Mouse (Mus musculus) kidney, postnatal 10 days (tissue): ENCODE data around the gene Ubc.
A peak's percentile ranks its signal among the peaks of the same experiment; 100 is the strongest.

Source experiments
- DNase-seq: peaks from one replicate; pipeline ENCODE4 v3.0.0; 2021; ENCODE audit warnings: mixed read lengths

Gene Ubc

DNA sequence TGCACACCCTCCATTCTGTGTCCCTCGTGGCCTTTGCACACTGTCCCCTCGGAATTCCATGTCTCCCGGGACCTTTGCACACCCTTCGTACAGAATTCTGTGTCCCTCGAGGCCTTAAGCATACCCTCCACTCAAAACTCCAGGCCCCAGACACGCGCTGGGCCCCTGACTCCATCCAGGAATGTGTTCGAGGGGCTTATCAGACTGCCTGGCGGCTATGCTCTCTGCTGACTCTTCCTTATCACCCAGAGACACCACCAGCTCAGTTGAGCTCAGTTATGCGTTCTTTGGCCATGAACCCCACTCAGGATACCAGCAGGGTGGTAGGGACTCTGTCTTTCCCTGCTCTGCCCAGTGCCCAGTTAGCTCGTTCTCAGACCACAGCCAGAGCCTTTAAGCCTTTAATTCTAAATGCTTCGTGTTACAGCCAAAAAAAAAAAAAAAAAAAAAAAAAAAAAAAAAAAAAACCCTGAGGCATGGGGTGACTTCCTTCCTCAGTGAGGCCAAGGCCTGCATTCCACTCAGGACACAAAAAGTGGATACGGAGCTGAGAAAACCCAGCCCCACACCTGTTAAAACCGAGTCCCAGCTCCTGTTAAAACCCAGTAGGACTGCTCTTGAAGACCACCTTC, 48.4 kb downstream of the Ubc start:
- no peak for DNase-seq

DNA sequence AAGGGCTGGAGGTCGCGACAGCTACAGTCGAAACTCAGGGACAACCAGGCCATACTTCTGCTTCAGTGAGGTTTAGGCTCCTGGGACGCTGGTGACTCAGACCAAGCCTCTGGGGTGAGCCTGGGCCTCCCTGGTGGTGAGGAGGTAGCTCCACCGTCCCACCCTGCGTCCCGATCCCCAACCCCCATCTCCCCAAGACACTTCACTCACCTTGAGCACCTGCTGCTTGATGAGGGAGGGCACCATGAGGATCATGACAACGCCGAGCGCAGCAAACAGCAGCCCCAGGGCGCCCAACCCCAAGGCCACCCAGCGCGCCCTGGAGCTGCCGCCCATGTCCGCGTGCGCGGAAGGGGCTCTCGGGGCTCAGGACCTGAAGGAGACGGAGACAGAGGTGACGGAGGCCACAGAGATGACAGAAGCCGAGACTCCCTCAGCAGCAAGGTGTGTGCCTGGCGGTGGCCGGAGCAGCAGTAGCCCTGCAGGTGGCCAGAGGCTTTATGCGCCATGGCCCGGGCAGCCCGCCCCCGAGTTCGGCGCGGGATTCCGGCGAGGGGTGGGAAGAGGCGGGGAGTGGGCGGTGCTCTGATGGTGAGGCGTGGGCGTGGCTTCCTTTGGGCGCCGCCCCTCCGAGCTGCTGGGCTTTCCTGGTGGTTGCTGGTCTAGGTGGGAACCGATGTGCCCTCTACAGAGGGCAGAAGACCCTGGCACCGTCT, 49.3 kb downstream of the Ubc start, which contains the start of gene Scarb1:
TSS of gene Scarb1 (minus strand) at position 548 of the 716 bp plus-strand sequence.
- peak; percentile 95 for DNase-seq

DNA sequence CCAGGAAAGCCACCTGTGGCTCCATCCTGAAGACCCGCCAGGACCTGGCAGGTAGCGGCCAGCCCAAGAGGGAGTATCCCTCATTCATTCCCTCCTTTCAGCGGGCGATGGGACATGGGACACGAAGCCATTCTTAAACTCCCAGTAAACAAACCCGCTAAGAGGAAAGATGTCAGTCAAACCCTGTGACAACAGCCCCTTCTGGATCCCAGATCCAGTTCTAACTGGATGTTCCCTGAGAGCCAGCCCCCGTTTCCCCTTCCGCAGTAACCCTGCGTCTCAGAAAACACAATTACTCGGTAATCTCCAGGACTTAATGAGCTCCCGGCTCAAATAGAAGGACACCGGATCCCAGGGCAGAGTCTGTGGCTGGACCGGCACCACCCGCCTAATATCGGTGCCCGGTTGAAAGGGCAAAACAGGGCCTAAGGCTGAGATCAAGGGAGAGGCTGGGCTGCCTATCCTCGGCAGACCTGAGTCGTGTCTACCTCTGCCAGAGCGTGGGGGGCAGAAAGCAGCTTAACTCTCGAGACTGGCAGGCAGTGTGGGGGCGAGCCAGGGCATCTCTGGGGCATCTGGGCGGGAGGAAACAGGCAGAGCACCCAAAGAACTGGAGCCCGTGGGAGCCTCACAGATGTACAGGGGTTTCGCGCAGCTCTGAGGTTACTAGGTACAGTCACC, 50.0 kb downstream of the Ubc start:
- peak; percentile 51 for DNase-seq

DNA sequence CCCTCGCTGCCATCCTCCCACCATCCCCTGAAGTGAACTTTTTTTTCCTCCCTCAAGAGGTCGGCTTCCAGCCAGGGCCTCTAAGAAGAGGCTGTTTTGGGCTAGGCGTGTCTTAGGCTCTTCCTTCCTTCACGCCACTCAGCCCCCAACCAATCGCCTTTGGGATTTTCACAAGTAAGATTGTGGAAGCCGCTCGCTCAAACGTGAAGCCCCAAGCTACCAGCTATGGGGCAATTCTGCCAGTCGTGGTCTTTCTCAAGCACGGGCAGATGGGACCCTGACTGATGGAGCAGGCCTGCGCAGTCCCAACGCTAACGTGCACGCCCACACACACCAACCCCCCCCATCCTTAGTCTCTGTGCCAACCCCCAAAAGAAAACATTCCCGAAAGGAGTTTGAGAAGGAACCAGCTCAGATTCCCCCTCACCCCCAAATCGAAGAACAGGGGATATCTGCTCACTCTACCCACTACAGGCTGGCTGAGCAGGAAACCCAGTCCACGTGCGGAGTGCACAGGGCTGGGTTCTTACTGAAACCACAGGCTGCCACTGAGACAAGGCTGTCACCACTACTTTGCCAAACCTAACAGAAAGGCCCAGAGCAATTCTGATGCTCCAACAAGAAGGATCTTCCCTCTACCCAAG, 50.8 kb downstream of the Ubc start:
- peak; percentile 73 for DNase-seq

DNA sequence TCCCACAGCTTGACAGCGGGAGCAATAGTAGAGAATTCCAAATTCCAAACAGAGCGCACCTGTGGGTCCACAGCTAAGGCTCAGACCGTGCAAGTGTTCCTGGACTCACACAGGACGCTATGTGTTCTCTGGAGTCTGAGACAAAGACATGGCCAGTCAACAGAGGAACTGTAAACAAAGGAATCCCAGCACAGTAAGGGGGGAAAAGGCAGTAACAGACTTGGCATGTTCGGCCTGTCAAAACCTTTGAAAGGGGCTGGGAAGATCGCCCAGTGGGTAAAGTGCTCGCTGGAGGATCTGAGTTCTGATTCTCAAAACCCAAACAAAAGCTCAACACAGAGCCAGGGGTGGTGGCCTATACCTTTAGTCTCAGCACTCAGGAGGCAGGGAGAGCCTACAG, 52.5 kb downstream of the Ubc start:
- no peak for DNase-seq

DNA sequence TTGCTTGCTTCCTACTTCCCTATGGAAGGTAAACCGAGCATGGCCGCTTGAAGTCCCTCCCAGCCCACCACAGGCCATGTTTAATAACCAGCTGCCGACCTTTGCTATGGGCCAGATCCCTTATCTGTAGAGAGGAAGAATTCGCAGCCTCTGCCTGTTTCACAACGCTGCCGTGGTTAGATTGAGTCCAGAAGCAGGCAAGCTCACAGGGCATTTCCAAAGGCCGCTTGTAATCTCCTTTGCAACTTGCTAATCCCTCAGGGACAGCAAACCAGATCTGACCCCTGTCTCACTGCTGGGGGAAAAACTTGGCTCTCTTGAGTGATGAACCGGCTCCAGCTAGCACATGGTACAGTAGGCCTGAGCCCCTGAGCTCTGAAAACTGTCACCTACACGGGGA, 53.0 kb downstream of the Ubc start:
- no peak for DNase-seq
